Mouse (Mus musculus): Measurements from ENCODE around the gene Map10. TPM values are rescaled to one million over a fixed set of nuclear protein-coding genes. Genes with fewer than 3 reads are reported as not detected.

The Map10 gene
- polyA plus RNA-seq, 1 experiment from 2014 or later, result 3.7 TPM

DNA sequence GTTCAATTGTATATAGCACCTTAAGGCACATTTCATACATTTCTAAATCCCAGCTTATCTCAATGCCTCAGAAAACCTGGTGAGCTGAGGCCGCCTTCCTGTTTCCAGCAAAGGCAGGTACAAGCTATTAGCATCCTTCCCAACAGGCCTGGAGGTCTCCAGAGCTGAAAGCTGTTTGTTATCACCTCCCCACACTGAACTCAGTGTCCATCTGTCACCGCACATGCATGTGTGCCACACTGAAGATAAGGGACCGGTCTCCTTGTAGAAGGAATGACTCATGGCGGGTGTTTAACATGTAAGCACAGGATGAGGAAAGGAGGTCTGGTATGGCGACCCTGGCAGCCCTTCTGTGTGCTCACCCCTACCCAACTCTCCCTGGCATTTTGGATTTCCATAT, 41.9 kb downstream of the Map10 start:
- no peak for TF ChIP-seq EP300 (IDR thresholded peaks at IDR 0.05)
- no peak for TF ChIP-seq CTCF (IDR thresholded peaks at IDR 0.05)
- Histone ChIP-seq H3K4me3 (ENCODE audit: low read depth, low read length) (no peak overlapping the region), H3K9ac (replicated peaks; ENCODE audit: low read depth) (no peak overlapping the region), H3K9me3 (ENCODE audit: low read length) (no peaks in the 10 kb centered on the region), H3K4me2 (replicated peaks; ENCODE audit: low read depth, low read length) (no peak overlapping the region), H3K27me3 (replicated peaks; ENCODE audit: insufficient read depth, low read length) (no peaks in the 10 kb centered on the region), H3K36me3 (ENCODE audit: insufficient read depth, low read length) (no peaks in the 10 kb centered on the region), H3K27ac (ENCODE audit: low read length) (no peak overlapping the region), H3K4me1 (ENCODE audit: insufficient read depth, low read depth, low read length) (no peaks in the 10 kb centered on the region)
- WGBS, result 73% methylated on average over 5 of the region's 5 CpGs
- DNase-seq (ENCODE audit: low spot score) (no peak), ATAC-seq (no peak)

DNA sequence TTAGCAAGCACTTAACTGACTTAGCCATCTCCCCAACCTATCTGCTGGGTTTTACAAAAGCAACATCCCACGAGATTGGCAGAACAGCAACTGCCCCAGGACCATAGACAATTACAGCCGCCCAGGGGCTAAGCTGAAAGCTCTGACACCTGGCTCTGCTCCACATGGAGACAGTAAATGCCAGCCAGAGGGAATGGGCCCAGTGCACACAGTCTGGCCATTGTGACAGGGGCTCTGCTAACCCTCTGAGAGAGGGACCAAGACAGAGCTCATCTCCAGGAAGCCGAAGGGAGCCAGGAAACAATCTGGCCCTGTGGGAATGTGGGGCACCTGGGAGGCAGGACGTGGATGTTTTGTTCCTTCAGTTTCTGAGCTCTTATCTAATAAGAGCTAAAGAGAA, 46.6 kb downstream of the Map10 start:
- Histone ChIP-seq H3K9ac (replicated peaks; ENCODE audit: low read depth) (no peak overlapping the region), H3K36me3 (ENCODE audit: insufficient read depth, low read length) (no peaks in the 10 kb centered on the region), H3K9me3 (ENCODE audit: low read length) (no peaks in the 10 kb centered on the region), H3K4me3 (ENCODE audit: low read depth, low read length) (no peak overlapping the region), H3K4me1 (ENCODE audit: insufficient read depth, low read depth, low read length) (no peaks in the 10 kb centered on the region), H3K4me2 (replicated peaks; ENCODE audit: low read depth, low read length) (no peak overlapping the region), H3K27me3 (replicated peaks; ENCODE audit: insufficient read depth, low read length) (no peaks in the 10 kb centered on the region), H3K27ac (ENCODE audit: low read length) (no peak overlapping the region)
- 47% methylated on average over 4 of the region's 4 CpGs for WGBS
- ATAC-seq (no peak), DNase-seq (ENCODE audit: low spot score) (no peak)
- TF ChIP-seq CTCF (IDR thresholded peaks at IDR 0.05) (no peak), EP300 (IDR thresholded peaks at IDR 0.05) (no peak)

DNA sequence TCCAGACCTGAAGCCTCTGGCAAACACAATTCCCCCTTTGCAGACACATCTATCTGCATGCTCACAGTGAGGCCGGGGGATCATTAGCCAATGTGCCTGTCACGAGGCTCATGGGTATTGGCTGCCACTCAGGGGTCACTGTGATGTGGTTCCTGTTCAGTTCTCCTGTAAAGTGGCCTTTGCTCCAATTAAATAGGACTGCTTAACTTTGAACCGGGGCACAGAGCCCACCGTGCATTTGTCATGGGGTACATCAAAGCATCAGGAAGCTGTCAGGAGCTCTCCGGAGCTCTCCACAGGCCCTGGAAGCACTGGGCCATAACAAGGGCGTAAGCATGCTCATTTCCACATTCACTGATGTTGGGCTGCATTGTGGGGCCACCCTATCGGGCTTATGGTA, 47.0 kb downstream of the Map10 start:
- DNase-seq (ENCODE audit: low spot score) (no peak), ATAC-seq (no peak)
- H3K4me2 ChIP-seq (replicated peaks; ENCODE audit: low read depth, low read length), result no peak overlapping the region
- 43% methylated on average over 7 of the region's 7 CpGs for WGBS
- no peak overlapping the region for H3K27ac ChIP-seq (ENCODE audit: low read length)
- H3K36me3 ChIP-seq (ENCODE audit: insufficient read depth, low read length), result no peaks in the 10 kb centered on the region
- TF ChIP-seq CTCF (IDR thresholded peaks at IDR 0.05), result no peak
- no peak for TF ChIP-seq EP300 (IDR thresholded peaks at IDR 0.05)
- H3K27me3 ChIP-seq (replicated peaks; ENCODE audit: insufficient read depth, low read length), result no peaks in the 10 kb centered on the region
- H3K9me3 ChIP-seq (ENCODE audit: low read length), result no peaks in the 10 kb centered on the region
- H3K4me3 ChIP-seq (ENCODE audit: low read depth, low read length), result no peak overlapping the region
- H3K4me1 ChIP-seq (ENCODE audit: insufficient read depth, low read depth, low read length), result no peaks in the 10 kb centered on the region
- no peak overlapping the region for H3K9ac ChIP-seq (replicated peaks; ENCODE audit: low read depth)

DNA sequence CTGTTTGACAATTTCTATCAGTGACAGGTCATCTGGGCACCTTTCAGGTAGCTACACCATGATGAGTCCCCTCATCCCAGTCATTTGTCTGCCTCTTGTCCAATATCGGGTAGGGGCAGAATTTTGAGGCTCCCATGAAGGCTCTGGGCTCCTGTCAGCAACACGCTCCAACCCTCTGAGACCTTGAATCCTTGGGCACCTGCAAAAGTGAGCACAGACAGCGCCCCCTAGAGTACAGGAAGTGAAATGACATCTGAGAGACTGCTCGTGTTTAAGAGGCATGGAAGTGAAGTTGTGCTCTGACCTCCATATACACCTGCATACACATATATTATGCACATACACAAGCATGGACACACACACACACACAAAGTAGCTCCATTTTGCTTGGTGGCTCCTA, 49.3 kb downstream of the Map10 start:
- no peaks in the 10 kb centered on the region for H3K27me3 ChIP-seq (replicated peaks; ENCODE audit: insufficient read depth, low read length)
- no peaks in the 10 kb centered on the region for H3K9me3 ChIP-seq (ENCODE audit: low read length)
- H3K4me2 ChIP-seq (replicated peaks; ENCODE audit: low read depth, low read length), result no peak overlapping the region
- no peaks in the 10 kb centered on the region for H3K36me3 ChIP-seq (ENCODE audit: insufficient read depth, low read length)
- ATAC-seq, result no peak
- H3K9ac ChIP-seq (replicated peaks; ENCODE audit: low read depth), result no peak overlapping the region
- H3K27ac ChIP-seq (ENCODE audit: low read length), result no peak overlapping the region
- no peak overlapping the region for H3K4me3 ChIP-seq (ENCODE audit: low read depth, low read length)
- no peak for TF ChIP-seq EP300 (IDR thresholded peaks at IDR 0.05)
- TF ChIP-seq CTCF (IDR thresholded peaks at IDR 0.05), result peak; percentile 65
- peak; percentile 14 for DNase-seq (ENCODE audit: low spot score)
- H3K4me1 ChIP-seq (ENCODE audit: insufficient read depth, low read depth, low read length), result no peaks in the 10 kb centered on the region
- 63% methylated on average over 4 of the region's 4 CpGs for WGBS

DNA sequence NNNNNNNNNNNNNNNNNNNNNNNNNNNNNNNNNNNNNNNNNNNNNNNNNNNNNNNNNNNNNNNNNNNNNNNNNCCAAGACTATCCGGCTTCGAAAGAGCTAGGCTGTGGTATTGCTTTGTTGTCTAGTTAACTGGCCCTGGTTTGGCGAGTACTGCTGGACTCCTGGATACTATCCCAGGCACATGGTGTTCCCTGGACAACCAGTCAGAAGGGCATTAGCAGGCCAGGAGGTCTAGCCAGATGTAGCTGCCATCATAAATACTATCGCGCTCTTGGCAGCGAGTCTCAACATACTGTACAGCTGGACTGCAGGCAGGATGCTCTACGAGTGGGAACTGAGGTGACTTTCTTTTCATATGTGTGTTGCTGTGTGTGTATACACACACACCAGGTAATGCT, 53.1 kb downstream of the Map10 start:
- no peak overlapping the region for H3K27ac ChIP-seq (ENCODE audit: low read length)
- H3K4me1 ChIP-seq (ENCODE audit: insufficient read depth, low read depth, low read length), result no peaks in the 10 kb centered on the region
- no peaks in the 10 kb centered on the region for H3K36me3 ChIP-seq (ENCODE audit: insufficient read depth, low read length)
- H3K9me3 ChIP-seq (ENCODE audit: low read length), result no peaks in the 10 kb centered on the region
- no peak overlapping the region for H3K4me3 ChIP-seq (ENCODE audit: low read depth, low read length)
- H3K4me2 ChIP-seq (replicated peaks; ENCODE audit: low read depth, low read length), result no peak overlapping the region
- DNase-seq (ENCODE audit: low spot score), result no peak
- H3K27me3 ChIP-seq (replicated peaks; ENCODE audit: insufficient read depth, low read length), result no peaks in the 10 kb centered on the region
- WGBS, result 86% methylated on average over 7 of the region's 7 CpGs
- TF ChIP-seq EP300 (IDR thresholded peaks at IDR 0.05) (no peak), CTCF (IDR thresholded peaks at IDR 0.05) (no peak)
- ATAC-seq, result no peak
- H3K9ac ChIP-seq (replicated peaks; ENCODE audit: low read depth), result no peak overlapping the region

Other genes with a start within 250 kb of the Map10 start
- 9.4 and 11.1 TPM in 2 replicates for gene Sipa1l2, start 100.0 kb upstream of the Map10 start, polyA plus RNA-seq (2015; fragmentation: Nextera tagmentation; extraction: Ambion mirVana)
- gene Ntpcr, start 60.1 kb downstream of the Map10 start, polyA plus RNA-seq (2015; fragmentation: Nextera tagmentation; extraction: Ambion mirVana), result 31.2 and 34.0 TPM in 2 replicates
- gene Pcnx2, start 228.5 kb downstream of the Map10 start, polyA plus RNA-seq (2015; fragmentation: Nextera tagmentation; extraction: Ambion mirVana), result 0.18 and 0.31 TPM in 2 replicates
- gene Map3k21, start 240.6 kb downstream of the Map10 start, polyA plus RNA-seq (2015; fragmentation: Nextera tagmentation; extraction: Ambion mirVana), result 0.74 and 0.76 TPM in 2 replicates